Mouse (Mus musculus) erythroblast, embryonic 14.5 days (primary cell): Measurements from ENCODE around the gene Ptpa. TPM values are rescaled to one million over a fixed set of nuclear protein-coding genes. Genes with fewer than 3 reads are reported as not detected.

Experiments
- H3K27me3 ChIP-seq: 2 replicates; pipeline ENCODE4 v1.6.1; 2012; ENCODE audit warnings: inconsistent platforms; ENCODE audit not compliant: control insufficient read depth
- H3K36me3 ChIP-seq: 2 replicates; pipeline ENCODE4 v1.6.1; 2012; ENCODE audit warnings: mild to moderate bottlenecking, inconsistent platforms; ENCODE audit not compliant: control insufficient read depth
- H3K4me1 ChIP-seq: 2 replicates; pipeline ENCODE4 v1.6.1; 2012; ENCODE audit warnings: inconsistent platforms; ENCODE audit not compliant: control insufficient read depth
- H3K4me3 ChIP-seq: replicated peaks from 2 replicates; pipeline ENCODE3; 2012; ENCODE audit warnings: moderate library complexity, mild to moderate bottlenecking, inconsistent platforms
- H3K9me3 ChIP-seq: 2 replicates; pipeline ENCODE4 v1.6.1; 2012; ENCODE audit warnings: low read length, inconsistent platforms, mixed read lengths; ENCODE audit not compliant: control insufficient read depth
- GATA1 ChIP-seq: IDR thresholded peaks from 2 replicates; pipeline ENCODE4 v1.6.1; 2012; ENCODE audit warnings: low read length, inconsistent platforms, mixed read lengths
- TAL1 ChIP-seq: IDR thresholded peaks from 3 replicates; pipeline ENCODE4 v1.6.1; 2012; ENCODE audit warnings: low read length, inconsistent platforms, mixed read lengths
- polyA plus RNA-seq: library from polyadenylated mRNA; stranded (reverse); fragments of >175 nt; gene quantifications from 2 replicates; pipeline ENCODE4 v1.2.3, GENCODE M21; 2012

The Ptpa gene
- polyA plus RNA-seq, 1 experiment, result 150 TPM

GRCm38 (mm10) chr2:30495909-30496861, 80.3 kb downstream of the Ptpa start:
- H3K4me3 ChIP-seq, result no peak overlapping the region
- peaks cover 4% of the 10 kb centered on the region for H3K4me1 ChIP-seq
- no peaks in the 10 kb centered on the region for H3K27me3 ChIP-seq
- H3K9me3 ChIP-seq, result no peaks in the 10 kb centered on the region; the same call in 1 of the 2 replicates
- H3K36me3 ChIP-seq, result no peaks in the 10 kb centered on the region
- no peak for TF ChIP-seq GATA1
- TF ChIP-seq TAL1, result no peak

Other genes with a start within 250 kb of the Ptpa start
- gene Endog, start 244.5 kb upstream of the Ptpa start, polyA plus RNA-seq, result 0.45 and 0.55 TPM in 2 replicates
- 2.5 and 2.9 TPM in 2 replicates for gene Spout1, start 237.6 kb upstream of the Ptpa start, polyA plus RNA-seq
- gene Kyat1, start 210.2 kb upstream of the Ptpa start, polyA plus RNA-seq, result 0.34 and 0.45 TPM in 2 replicates
- gene Lrrc8a, start 178.3 kb upstream of the Ptpa start, polyA plus RNA-seq, result 0.56 TPM in 2 replicates
- not detected in 2 replicates for gene Gm28035, start 175.5 kb upstream of the Ptpa start, polyA plus RNA-seq
- gene Phyhd1, start 149.8 kb upstream of the Ptpa start, polyA plus RNA-seq, result 0.06 and 0.33 TPM in 2 replicates
- gene Gm28038, start 135.0 kb upstream of the Ptpa start, polyA plus RNA-seq, result not detected in 2 replicates
- 0.12 and 0.17 TPM in 2 replicates for gene Dolk, start 129.7 kb upstream of the Ptpa start, polyA plus RNA-seq
- 10.7 and 13.0 TPM in 2 replicates for gene Nup188, start 129.6 kb upstream of the Ptpa start, polyA plus RNA-seq
- 1.8 TPM in 2 replicates for gene Sh3glb2, start 56.7 kb upstream of the Ptpa start, polyA plus RNA-seq
- 0.95 and 1.2 TPM in 2 replicates for gene Miga2, start 51.8 kb upstream of the Ptpa start, polyA plus RNA-seq
- 2.2 and 2.6 TPM in 2 replicates for gene Dolpp1, start 23.8 kb upstream of the Ptpa start, polyA plus RNA-seq
- gene Crat, start 226 bp upstream of the Ptpa start, polyA plus RNA-seq, result 15.6 and 20.5 TPM in 2 replicates
- gene Ier5l, start 58.2 kb downstream of the Ptpa start, polyA plus RNA-seq, result 0.02 TPM in 2 replicates
- gene Cstad, start 179.0 kb downstream of the Ptpa start, polyA plus RNA-seq, result not detected in 2 replicates